Mouse (Mus musculus): ENCODE measurements around the gene Dnaja3. TPM values are rescaled to one million over a fixed set of nuclear protein-coding genes. Genes with fewer than 3 reads are reported as not detected.

Gene Dnaja3
- total RNA-seq, 4 experiments from 2014 or later = 99.4 to 103 (median 99.8) TPM

- no peak for DNase-seq (ENCODE audit: low spot score in 2 of 2)
Observed at GRCm38 (mm10) chr16:4641119-4641838, 1.5 kb downstream of the Dnaja3 start.

GRCm38 (mm10) chr16:4642190-4642589 lies 2.4 kb downstream of the Dnaja3 start:
- DNase-seq (ENCODE audit: low spot score in 2 of 2) = peak in 1 of 2 experiments; percentile 23

GRCm38 (mm10) chr16:4642937-4643336 lies 3.1 kb downstream of the Dnaja3 start:
- DNase-seq (ENCODE audit: low spot score in 2 of 2) = no peak

GRCm38 (mm10) chr16:4643670-4644419 lies 4.1 kb downstream of the Dnaja3 start:
- DNase-seq (ENCODE audit: low spot score in 2 of 2) = peak; percentile 85 to 88

- no peak for DNase-seq (ENCODE audit: low spot score in 2 of 2)
Observed at GRCm38 (mm10) chr16:4645867-4646266, 6.1 kb downstream of the Dnaja3 start.

- DNase-seq (ENCODE audit: low spot score in 2 of 2) = no peak
Observed at GRCm38 (mm10) chr16:4646831-4647230, 7.0 kb downstream of the Dnaja3 start.

GRCm38 (mm10) chr16:4647651-4648141 lies 7.9 kb downstream of the Dnaja3 start:
- peak in 1 of 2 experiments; percentile 59 for DNase-seq (ENCODE audit: low spot score in 2 of 2)

GRCm38 (mm10) chr16:4648416-4649023 lies 8.7 kb downstream of the Dnaja3 start:
- DNase-seq (ENCODE audit: low spot score in 2 of 2) = no peak

- DNase-seq (ENCODE audit: low spot score in 2 of 2) = no peak
Observed at GRCm38 (mm10) chr16:4649211-4649610, 9.4 kb downstream of the Dnaja3 start.

- DNase-seq (ENCODE audit: low spot score in 2 of 2) = no peak
Observed at GRCm38 (mm10) chr16:4649692-4650091, 9.9 kb downstream of the Dnaja3 start.

- no peak for DNase-seq (ENCODE audit: low spot score in 2 of 2)
Observed at GRCm38 (mm10) chr16:4650161-4650560, 10.4 kb downstream of the Dnaja3 start.

GRCm38 (mm10) chr16:4651081-4651480 lies 11.3 kb downstream of the Dnaja3 start:
- DNase-seq (ENCODE audit: low spot score in 2 of 2) = no peak

- no peak for DNase-seq (ENCODE audit: low spot score in 2 of 2)
Observed at GRCm38 (mm10) chr16:4651624-4652023, 11.8 kb downstream of the Dnaja3 start.

GRCm38 (mm10) chr16:4652707-4653416 lies 13.1 kb downstream of the Dnaja3 start:
- DNase-seq (ENCODE audit: low spot score in 2 of 2) = no peak

- peak in 1 of 2 experiments; percentile 43 for DNase-seq (ENCODE audit: low spot score in 2 of 2)
Observed at GRCm38 (mm10) chr16:4654706-4655105, 14.9 kb downstream of the Dnaja3 start.

- DNase-seq (ENCODE audit: low spot score in 2 of 2) = peak in 1 of 2 experiments; percentile 49
Observed at GRCm38 (mm10) chr16:4655251-4655734, 15.5 kb downstream of the Dnaja3 start.

GRCm38 (mm10) chr16:4655764-4656570 lies 16.2 kb downstream of the Dnaja3 start:
- no peak for DNase-seq (ENCODE audit: low spot score in 2 of 2)

GRCm38 (mm10) chr16:4656571-4657081 lies 16.8 kb downstream of the Dnaja3 start:
- DNase-seq (ENCODE audit: low spot score in 2 of 2) = no peak

- DNase-seq (ENCODE audit: low spot score in 2 of 2) = peak in 1 of 2 experiments; percentile 35
Observed at GRCm38 (mm10) chr16:4658781-4659245, 19.0 kb downstream of the Dnaja3 start.

GRCm38 (mm10) chr16:4659326-4659725 lies 19.5 kb downstream of the Dnaja3 start:
- no peak for DNase-seq (ENCODE audit: low spot score in 2 of 2)
